Mouse (Mus musculus): Measurements from ENCODE around the gene Magi1. TPM values are rescaled to one million over a fixed set of nuclear protein-coding genes. Genes with fewer than 3 reads are reported as not detected.

Gene Magi1
- total and polyA plus RNA-seq, 3 experiments = not detected

- TF ChIP-seq E2F4 (IDR thresholded peaks at IDR 0.05; ENCODE audit: borderline replicate concordance, low read depth, low read length) (no peak), RAD21 (IDR thresholded peaks at IDR 0.05; ENCODE audit: low read depth, low read length) (no peak), MAX (IDR thresholded peaks at IDR 0.05; ENCODE audit: low read length) (no peak)
- no peak overlapping the region for H3K27ac ChIP-seq (ENCODE audit: control insufficient read depth, low read depth, low read length)
- H3K4me3 ChIP-seq (ENCODE audit: control insufficient read depth in 1 of 2, insufficient read depth in 1 of 2, low read depth in 2 of 2, low read length in 2 of 2) = no peak overlapping the region
- no peak for DNase-seq (ENCODE audit: low read depth, low spot score)
- H3K79me2 ChIP-seq (ENCODE audit: control insufficient read depth, insufficient read depth, low read length, poor library complexity) = no peaks in the 10 kb centered on the region
- H3K36me3 ChIP-seq (ENCODE audit: control insufficient read depth in 1 of 2, insufficient read depth in 2 of 2, low read length in 2 of 2) = no peaks in the 10 kb centered on the region
- H3K9me3 ChIP-seq (replicated peaks; ENCODE audit: insufficient read depth, low read length) = no peaks in the 10 kb centered on the region
- no peak overlapping the region for H3K9ac ChIP-seq (ENCODE audit: control insufficient read depth, low read depth, low read length, poor library complexity, severe bottlenecking)
- no peaks in the 10 kb centered on the region; a peak in 1 of 4 replicates for H3K27me3 ChIP-seq (ENCODE audit: control insufficient read depth in 1 of 2, insufficient read depth in 2 of 2, low read length in 2 of 2)
- no peaks in the 10 kb centered on the region for H3K4me1 ChIP-seq (ENCODE audit: control insufficient read depth in 1 of 2, insufficient read depth in 2 of 2, low read length in 2 of 2)
Observed at GRCm38 (mm10) chr6:93877337-93877736, 406.4 kb downstream of the Magi1 start.

DNA sequence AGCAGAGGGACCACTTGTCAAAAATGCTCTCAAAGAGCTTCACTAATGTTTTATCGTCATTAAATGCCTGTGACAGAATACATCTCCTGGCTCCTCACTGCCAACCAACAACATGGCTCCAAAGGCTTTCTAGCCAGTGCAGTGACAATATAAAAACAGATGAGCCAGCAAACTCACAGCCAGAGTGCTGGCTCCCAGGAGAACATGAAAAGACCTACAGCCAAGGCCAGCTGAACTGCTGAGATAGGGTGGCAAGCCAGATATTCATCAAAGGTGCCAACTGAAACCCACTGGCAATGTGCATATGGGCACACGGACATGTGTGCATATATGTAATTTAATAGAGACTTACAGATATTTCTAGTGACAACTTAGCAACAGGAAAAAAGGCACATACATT, 408.8 kb downstream of the Magi1 start:
- DNase-seq (ENCODE audit: low read depth, low spot score) = no peak

GRCm38 (mm10) chr6:93874376-93874775, 409.3 kb downstream of the Magi1 start:
- Histone ChIP-seq H3K27ac (ENCODE audit: control insufficient read depth, low read depth, low read length) (no peak overlapping the region), H3K9me3 (replicated peaks; ENCODE audit: insufficient read depth, low read length) (no peaks in the 10 kb centered on the region), H3K4me3 (ENCODE audit: control insufficient read depth in 1 of 2, insufficient read depth in 1 of 2, low read depth in 2 of 2, low read length in 2 of 2) (no peak overlapping the region), H3K36me3 (ENCODE audit: control insufficient read depth in 1 of 2, insufficient read depth in 2 of 2, low read length in 2 of 2) (no peaks in the 10 kb centered on the region), H3K4me1 (ENCODE audit: control insufficient read depth in 1 of 2, insufficient read depth in 2 of 2, low read length in 2 of 2) (no peaks in the 10 kb centered on the region), H3K9ac (ENCODE audit: control insufficient read depth, low read depth, low read length, poor library complexity, severe bottlenecking) (no peak overlapping the region), H3K79me2 (ENCODE audit: control insufficient read depth, insufficient read depth, low read length, poor library complexity) (no peaks in the 10 kb centered on the region), H3K27me3 (ENCODE audit: control insufficient read depth in 1 of 2, insufficient read depth in 2 of 2, low read length in 2 of 2) (no peaks in the 10 kb centered on the region; a peak in 1 of 4 replicates)
- TF ChIP-seq POLR2AphosphoS2 (IDR thresholded peaks at IDR 0.05; ENCODE audit: low read length) (no peak), JUND (IDR thresholded peaks at IDR 0.05; ENCODE audit: low read depth, low read length) (no peak), MEF2A (IDR thresholded peaks at IDR 0.05; ENCODE audit: extremely low read depth, insufficient replicate concordance, low read depth, low read length, poor library complexity, severe bottlenecking) (no peak), SMC3 (IDR thresholded peaks at IDR 0.05; ENCODE audit: low read depth, low read length) (no peak), ZMIZ1 (IDR thresholded peaks at IDR 0.05; ENCODE audit: low read depth, low read length) (no peak), NRF1 (IDR thresholded peaks at IDR 0.05; ENCODE audit: insufficient read depth, low read depth, low read length, poor library complexity, severe bottlenecking) (no peak), MAFK (IDR thresholded peaks at IDR 0.05; ENCODE audit: borderline replicate concordance, low read depth, low read length) (no peak), RAD21 (IDR thresholded peaks at IDR 0.05; ENCODE audit: low read depth, low read length) (no peak), UBTF (IDR thresholded peaks at IDR 0.05; ENCODE audit: borderline replicate concordance, insufficient read depth, low read depth, low read length) (no peak), GABPA (IDR thresholded peaks at IDR 0.05; ENCODE audit: low read depth, low read length) (no peak), ZKSCAN1 (IDR thresholded peaks at IDR 0.05; ENCODE audit: low read depth, low read length) (no peak), EP300 (IDR thresholded peaks at IDR 0.05; ENCODE audit: low read depth in 1 of 2, low read length in 2 of 2) (no peak), TAL1 (IDR thresholded peaks at IDR 0.05; ENCODE audit: low read length) (no peak), ZC3H11A (IDR thresholded peaks at IDR 0.05; ENCODE audit: low read depth, low read length) (no peak), USF1 (IDR thresholded peaks at IDR 0.05; ENCODE audit: low read depth, low read length) (no peak), USF2 (IDR thresholded peaks at IDR 0.05; ENCODE audit: borderline replicate concordance in 1 of 2, insufficient read depth in 1 of 2, low read depth in 1 of 2, low read length in 2 of 2) (no peak)
- DNase-seq (ENCODE audit: low read depth, low spot score) = no peak

More for the DNA sequence above, 408.8 kb downstream of the Magi1 start:
- Histone ChIP-seq H3K9me3 (replicated peaks; ENCODE audit: insufficient read depth, low read length) (no peaks in the 10 kb centered on the region), H3K27me3 (ENCODE audit: control insufficient read depth in 1 of 2, insufficient read depth in 2 of 2, low read length in 2 of 2) (no peaks in the 10 kb centered on the region; a peak in 1 of 4 replicates), H3K4me3 (ENCODE audit: control insufficient read depth in 1 of 2, insufficient read depth in 1 of 2, low read depth in 2 of 2, low read length in 2 of 2) (no peak overlapping the region), H3K36me3 (ENCODE audit: control insufficient read depth in 1 of 2, insufficient read depth in 2 of 2, low read length in 2 of 2) (no peaks in the 10 kb centered on the region), H3K9ac (ENCODE audit: control insufficient read depth, low read depth, low read length, poor library complexity, severe bottlenecking) (no peak overlapping the region), H3K4me1 (ENCODE audit: control insufficient read depth in 1 of 2, insufficient read depth in 2 of 2, low read length in 2 of 2) (no peaks in the 10 kb centered on the region), H3K79me2 (ENCODE audit: control insufficient read depth, insufficient read depth, low read length, poor library complexity) (no peaks in the 10 kb centered on the region), H3K27ac (ENCODE audit: control insufficient read depth, low read depth, low read length) (no peak overlapping the region)
- no peak for TF ChIP-seq EP300 (IDR thresholded peaks at IDR 0.05; ENCODE audit: low read depth in 1 of 2, low read length in 2 of 2)
- no peak for TF ChIP-seq CHD2 (IDR thresholded peaks at IDR 0.05; ENCODE audit: low read length)
- no peak for TF ChIP-seq NELFE (IDR thresholded peaks at IDR 0.05; ENCODE audit: low read depth, low read length)
- TF ChIP-seq ELF1 (IDR thresholded peaks at IDR 0.05; ENCODE audit: low read depth, low read length) = no peak
- no peak for TF ChIP-seq MYB (IDR thresholded peaks at IDR 0.05; ENCODE audit: low read depth, low read length)
- TF ChIP-seq POLR2AphosphoS2 (IDR thresholded peaks at IDR 0.05; ENCODE audit: low read length) = no peak
- no peak for TF ChIP-seq ETS1 (IDR thresholded peaks at IDR 0.05; ENCODE audit: low read depth, low read length)
- TF ChIP-seq MXI1 (IDR thresholded peaks at IDR 0.05; ENCODE audit: low read depth, low read length) = no peak
- TF ChIP-seq SIN3A (IDR thresholded peaks at IDR 0.05; ENCODE audit: low read length) = no peak
- no peak for TF ChIP-seq MAFK (IDR thresholded peaks at IDR 0.05; ENCODE audit: borderline replicate concordance, low read depth, low read length)
- TF ChIP-seq SMC3 (IDR thresholded peaks at IDR 0.05; ENCODE audit: low read depth, low read length) = no peak
- no peak for TF ChIP-seq JUND (IDR thresholded peaks at IDR 0.05; ENCODE audit: low read depth, low read length)
- TF ChIP-seq E2F4 (IDR thresholded peaks at IDR 0.05; ENCODE audit: borderline replicate concordance, low read depth, low read length) = no peak
- no peak for TF ChIP-seq RCOR1 (IDR thresholded peaks at IDR 0.05; ENCODE audit: low read depth, low read length)
- TF ChIP-seq POLR2AphosphoS5 (IDR thresholded peaks at IDR 0.05; ENCODE audit: borderline replicate concordance, low read depth, low read length) = no peak
- TF ChIP-seq UBTF (IDR thresholded peaks at IDR 0.05; ENCODE audit: borderline replicate concordance, insufficient read depth, low read depth, low read length) = no peak
- no peak for TF ChIP-seq HCFC1 (IDR thresholded peaks at IDR 0.05; ENCODE audit: low read depth, low read length)

Data from MEL (cell line).